Mouse (Mus musculus): Measurements from ENCODE around the gene Tmsb15a.

Gene Tmsb15a

GRCm38 (mm10) chrX:135725161-135725560, at the start of gene Tmsb15a:
Tmsb15a (minus strand) TSS chrX:135725261.
- in situ Hi-C loops (cut with MboI, MseI): loop anchor here (5.0 to 10.0 kb wide), 2 partner anchors 60 to 138 kb away; no protein-coding TSS in a partner anchor

- in situ Hi-C loops (cut with MboI, MseI): no loop called here
Measured at GRCm38 (mm10) chrX:135768565-135768964, 43.5 kb upstream of the Tmsb15a start.

- in situ Hi-C loops (cut with MboI, MseI): no loop called here
Measured at GRCm38 (mm10) chrX:135768043-135768548, 43.0 kb upstream of the Tmsb15a start.

GRCm38 (mm10) chrX:135761707-135762106, 36.6 kb upstream of the Tmsb15a start:
- in situ Hi-C loops (cut with MboI, MseI): no loop called here

GRCm38 (mm10) chrX:135752832-135753231, 27.8 kb upstream of the Tmsb15a start:
- in situ Hi-C loops (cut with MboI, MseI): loop anchor here in 1 of 2 experiments (5.0 to 10.0 kb wide), 2 partner anchors 101 to 178 kb away; no protein-coding TSS in a partner anchor

- in situ Hi-C loops (cut with MboI, MseI): loop anchor here in 1 of 2 experiments (10.0 kb wide), 1 partner anchor 869 kb away; no protein-coding TSS in a partner anchor
Measured at GRCm38 (mm10) chrX:135745376-135745775, 20.3 kb upstream of the Tmsb15a start.

- in situ Hi-C loops (cut with MboI, MseI): loop anchor here in 1 of 2 experiments (10.0 kb wide), 1 partner anchor 872 kb away; no protein-coding TSS in a partner anchor
Measured at GRCm38 (mm10) chrX:135743056-135743355, 17.9 kb upstream of the Tmsb15a start.

- in situ Hi-C loops (cut with MboI, MseI): loop anchor here in 1 of 2 experiments (10.0 kb wide), 1 partner anchor 872 kb away; no protein-coding TSS in a partner anchor
Measured at GRCm38 (mm10) chrX:135742304-135743055, 17.4 kb upstream of the Tmsb15a start, which contains the start of the genes Armcx5 and Gprasp1. Armcx5 (plus strand) TSS chrX:135742733. Gprasp1 (plus strand) TSS chrX:135742733.

GRCm38 (mm10) chrX:135738730-135739520, 13.9 kb upstream of the Tmsb15a start:
- in situ Hi-C loops (cut with MboI, MseI): no loop called here

GRCm38 (mm10) chrX:135712845-135713244, 12.2 kb downstream of the Tmsb15a start:
- in situ Hi-C loops (cut with MboI, MseI): no loop called here

- in situ Hi-C loops (cut with MboI, MseI): no loop called here
Measured at GRCm38 (mm10) chrX:135704349-135704748, 20.7 kb downstream of the Tmsb15a start.

- in situ Hi-C loops (cut with MboI, MseI): no loop called here
Measured at GRCm38 (mm10) chrX:135703111-135703510, 21.9 kb downstream of the Tmsb15a start.

- in situ Hi-C loops (cut with MboI, MseI): no loop called here
Measured at GRCm38 (mm10) chrX:135693633-135694032, 31.4 kb downstream of the Tmsb15a start, which contains the start of gene Tcp11x2. Tcp11x2 (minus strand) TSS chrX:135693790.

GRCm38 (mm10) chrX:135687802-135688201, 37.3 kb downstream of the Tmsb15a start:
- in situ Hi-C loops (cut with MboI, MseI): no loop called here

- in situ Hi-C loops (cut with MboI, MseI): no loop called here
Measured at GRCm38 (mm10) chrX:135681858-135682257, 43.2 kb downstream of the Tmsb15a start.

Data from T-helper 17 cell (primary cell).